Mouse (Mus musculus) CH12.LX (cell line): Measurements from ENCODE around the gene Pikfyve.

Experiments used
- CHD2 ChIP-seq: IDR thresholded peaks from 2 replicates; pipeline ENCODE4 v1.6.1; 2011; ENCODE audit warnings: low read length, improper control_type of control experiment
- CTCF ChIP-seq, 2 experiments: IDR thresholded peaks in 1 of 2; conservative IDR thresholded peaks in 1 of 2; 2 replicates each; pipeline ENCODE4 v1.5.1; 2011 to 2012; ENCODE audit warnings: low read depth in 2 of 2, low read length in 2 of 2, improper control_type of control experiment in 1 of 2, inconsistent platforms in 1 of 2, mild to moderate bottlenecking in 1 of 2, moderate library complexity in 1 of 2
- EP300 ChIP-seq: IDR thresholded peaks from 2 replicates; pipeline ENCODE4 v1.6.1; 2011; ENCODE audit warnings: low read length, improper control_type of control experiment
- KAT2A ChIP-seq: IDR thresholded peaks from 2 replicates; pipeline ENCODE4 v1.6.1; 2012; ENCODE audit warnings: low read length, improper control_type of control experiment, inconsistent platforms; ENCODE audit not compliant: insufficient replicate concordance
- MEF2A ChIP-seq: IDR thresholded peaks from 2 replicates; pipeline ENCODE4 v1.6.1; 2014; ENCODE audit warnings: low read depth, mild to moderate bottlenecking, inconsistent platforms, low read length, improper control_type of control experiment, borderline replicate concordance
- MYC ChIP-seq: IDR thresholded peaks from 2 replicates; pipeline ENCODE4 v1.6.1; 2011; ENCODE audit warnings: low read depth, mild to moderate bottlenecking, improper control_type of control experiment, low read length
- POLR2A ChIP-seq: IDR thresholded peaks from 2 replicates; pipeline ENCODE4 v1.6.1; 2011; ENCODE audit warnings: low read depth, mild to moderate bottlenecking, improper control_type of control experiment, low read length
- POLR2AphosphoS2 ChIP-seq: IDR thresholded peaks from 2 replicates; pipeline ENCODE4 v1.6.1; 2011; ENCODE audit warnings: low read depth, low read length, improper control_type of control experiment
- SIN3A ChIP-seq: IDR thresholded peaks from 2 replicates; pipeline ENCODE4 v1.6.1; 2012; ENCODE audit warnings: low read length, improper control_type of control experiment, inconsistent platforms

GRCm38 (mm10) chr1:65183994-65184393 is 2.5 kb upstream of the Pikfyve start:
- no peak for TF ChIP-seq MEF2A
- TF ChIP-seq EP300 = no peak
- no peak for TF ChIP-seq MYC
- no peak for TF ChIP-seq CTCF (conservative IDR thresholded peaks at IDR 0.05 in 1 of 2, IDR thresholded peaks at IDR 0.05 in 1 of 2; ENCODE audit: low read depth in 2 of 2, low read length in 2 of 2)
- TF ChIP-seq POLR2AphosphoS2 = no peak
- TF ChIP-seq CHD2 = no peak
- no peak for TF ChIP-seq SIN3A
- no peak for TF ChIP-seq POLR2A
- no peak for TF ChIP-seq KAT2A
